In genomic region chr6:149134391-149135150, GRCm38 (mm10) we compare ENCODE assay signal across 15 mouse cellular contexts. TPM values are rescaled to one million over a fixed set of nuclear protein-coding genes. Genes with fewer than 3 reads are reported as not detected.
DNase-seq lines count a peak whose midpoint lies in the region; ATAC-seq and TF ChIP-seq lines count a peak whose summit lies in the region.
"Had no signal": no experiment of that assay in that cellular context is flagged by ENCODE, and none has a peak within 500 bp of the region (broad histone marks: within the 10 kb centered on the region; RNA-seq: fewer than 3 reads in every experiment).

No protein-coding gene starts in this region.

- no peak overlapping the region for H3K4me3 ChIP-seq in kidney, adult 2 months (ENCODE audit: insufficient read depth, low read depth, low read length)
- no peak overlapping the region for H3K4me3 ChIP-seq in G1E (ENCODE audit: low read depth, low read length)
- no peak overlapping the region for H3K4me3 ChIP-seq in limb, embryonic 14.5 days (replicated peaks; ENCODE audit: low read length)
- H3K4me3 ChIP-seq: embryonic facial prominence, embryonic 15.5 days had no signal

- peak overlapping the region; percentile 82 for H3K27ac ChIP-seq in kidney, adult 2 months (ENCODE audit: insufficient read depth, low read depth, low read length)
- no peak overlapping the region for H3K27ac ChIP-seq in limb, embryonic 14.5 days (replicated peaks; ENCODE audit: low read depth, low read length)
- H3K27ac ChIP-seq: embryonic facial prominence, embryonic 15.5 days had no signal

- intact Hi-C loops in left cerebral cortex, postnatal 4 days (cut with DNase I) = loop anchor here (10.0 kb wide), 1 partner anchor 240 kb away; no protein-coding TSS in a partner anchor

- 0 out of 2 replicates have a peak overlapping the region, but pooled peaks have one; percentile 16 for H3K9ac ChIP-seq in limb, embryonic 14.5 days (ENCODE audit: low read depth, low read length, severe bottlenecking)
- H3K9ac ChIP-seq: embryonic facial prominence, embryonic 15.5 days had no signal

- peak; percentile 16; the same call in 1 of the 2 replicates for ATAC-seq in G1E (ENCODE audit: extremely low read depth, insufficient number of reproducible peaks, low FRiP score, poor library complexity, severe bottlenecking)
- ATAC-seq in Patski = peak; percentile 31
- peak; percentile 54; the same call in 1 of the 2 replicates for ATAC-seq in limb, embryonic 14.5 days (ENCODE audit: low FRiP score, low read depth)

- DNase-seq in kidney, adult 2 months = peak; percentile 24
- DNase-seq in kidney, postnatal 25 days = no peak
- DNase-seq in G1E (ENCODE audit: low spot score) (no peak), Patski (ENCODE audit: low read depth, low spot score) (no peak)
- DNase-seq in limb, embryonic 14.5 days (ENCODE audit: low spot score) = no peak
- no peak for DNase-seq in left cerebral cortex, postnatal 4 days
- no peak for DNase-seq in left cerebral cortex, adult 9 months (ENCODE audit: low spot score in 2 of 2)
- DNase-seq: cerebellum, postnatal 14 days; kidney, adult 8-10 months; lung, adult 18-20 months; thymus, adult 18-20 months had no signal

- CTCF ChIA-PET in Patski (lab: Charles Lee) = no interaction called here

- POLR2A ChIA-PET in Patski (lab: Charles Lee) = interaction anchor here (0.7 kb wide), 1 partner anchor 66 kb away, joined by 7 read pairs; no protein-coding TSS in a partner anchor

- no peaks in the 10 kb centered on the region for H3K36me3 ChIP-seq in kidney, adult 2 months (ENCODE audit: control insufficient read depth, insufficient read depth, low read length)
- no peaks in the 10 kb centered on the region for H3K36me3 ChIP-seq in G1E (replicated peaks)
- no peaks in the 10 kb centered on the region for H3K36me3 ChIP-seq in limb, embryonic 14.5 days (ENCODE audit: control insufficient read depth, insufficient read depth, low read length)
- H3K36me3 ChIP-seq: embryonic facial prominence, embryonic 15.5 days had no signal

- no peak overlapping the region for H3K4me2 ChIP-seq in limb, embryonic 14.5 days (replicated peaks; ENCODE audit: low read depth, low read length, severe bottlenecking)
- H3K4me2 ChIP-seq: embryonic facial prominence, embryonic 15.5 days had no signal

- H3K9me3 ChIP-seq in G1E (replicated peaks) = peaks cover 4% of the 10 kb centered on the region
- no peaks in the 10 kb centered on the region for H3K9me3 ChIP-seq in limb, embryonic 14.5 days (ENCODE audit: control insufficient read depth, low read length)
- H3K9me3 ChIP-seq: embryonic facial prominence, embryonic 15.5 days had no signal

- no peak for TF ChIP-seq POLR2A in kidney, adult 2 months (IDR thresholded peaks at IDR 0.05; ENCODE audit: low read depth, low read length)
- no peak for TF ChIP-seq POLR2A in limb, embryonic 14.5 days (IDR thresholded peaks at IDR 0.05; ENCODE audit: borderline replicate concordance, extremely low read depth, insufficient read depth, insufficient read length)

- WGBS in kidney, adult 2 months = 21% methylated on average over 5 of the region's 5 CpGs
- 9% methylated on average over 5 of the region's 5 CpGs for WGBS in limb, embryonic 14.5 days

- in situ Hi-C loops in Patski (cut with MboI; ENCODE audit: low pct_unique_long_range_greater_than_20kb) = no loop called here

- H3K4me1 ChIP-seq in kidney, adult 2 months (ENCODE audit: control insufficient read depth, insufficient read depth, low read length) = peaks cover 9% of the 10 kb centered on the region
- H3K4me1 ChIP-seq in G1E (ENCODE audit: insufficient read depth, low read depth, low read length) = peaks cover 66% of the 10 kb centered on the region
- peaks cover 6% of the 10 kb centered on the region for H3K4me1 ChIP-seq in limb, embryonic 14.5 days (ENCODE audit: control insufficient read depth, insufficient read depth, low read length)
- H3K4me1 ChIP-seq: embryonic facial prominence, embryonic 15.5 days had no signal

- no peak for TF ChIP-seq CTCF in kidney, adult 2 months (conservative IDR thresholded peaks at IDR 0.05; ENCODE audit: insufficient read depth, insufficient read length, low read depth, low read length)
- no peak for TF ChIP-seq CTCF in G1E (IDR thresholded peaks at IDR 0.05; ENCODE audit: low read depth, low read length)
- no peak for TF ChIP-seq CTCF in Patski (IDR thresholded peaks at IDR 0.05)

- no peaks in the 10 kb centered on the region for H3K27me3 ChIP-seq in kidney, adult 2 months (replicated peaks; ENCODE audit: control insufficient read depth, insufficient read depth, low read length)
- H3K27me3 ChIP-seq in G1E (ENCODE audit: insufficient read depth, low read length) (no peaks in the 10 kb centered on the region), Patski (no peaks in the 10 kb centered on the region)
- H3K27me3 ChIP-seq in limb, embryonic 14.5 days (ENCODE audit: control insufficient read depth, insufficient read depth, low read length) = no peaks in the 10 kb centered on the region
- H3K27me3 ChIP-seq: embryonic facial prominence, embryonic 15.5 days; megakaryocyte, embryonic 14.5 days had no signal

RNA-seq across cellular contexts. Expression of gene Gm10203, which starts 4.6 kb away (rescaled TPM):
- polyA plus RNA-seq in kidney, adult 2 months (2012; rRNA removed) = not detected in 2 replicates
- total RNA-seq in G1E (2014; fragmentation: Nextera tagmentation) (not detected in 2 replicates), G1E (2017) (not detected in 2 replicates)
- polyA plus RNA-seq in G1E (2012) (not detected in 2 replicates), Patski (2021) (not detected)
- polyA plus RNA-seq in limb, embryonic 14.5 days (2012; rRNA removed) = not detected in 2 replicates
- polyA plus RNA-seq in limb, embryonic 14.5 days (2014; fragmentation: Nextera tagmentation; extraction: Ambion mirVana) = not detected in 2 replicates
- total RNA-seq in left cerebral cortex, postnatal 4 days (2021) = not detected
- polyA plus RNA-seq: brain, embryonic 14.5 days; embryonic facial prominence, embryonic 15.5 days; heart, postnatal 0 days had no signal

RNA-seq across cellular contexts. Expression of gene Etfbkmt, which starts 5.1 kb away (rescaled TPM):
- polyA plus RNA-seq in kidney, adult 2 months (2012; rRNA removed) = 12.5 and 16.1 TPM in 2 replicates
- total RNA-seq in G1E (2014; fragmentation: Nextera tagmentation) (85.6 and 101 TPM in 2 replicates), G1E (2017) (62.7 and 75.4 TPM in 2 replicates)
- polyA plus RNA-seq in G1E (2012) (1.8 and 2.7 TPM in 2 replicates), Patski (2021) (13.5 TPM)
- 13.5 and 15.0 TPM in 2 replicates for polyA plus RNA-seq in limb, embryonic 14.5 days (2012; rRNA removed)
- polyA plus RNA-seq in limb, embryonic 14.5 days (2014; fragmentation: Nextera tagmentation; extraction: Ambion mirVana) = 10.4 and 12.1 TPM in 2 replicates
- total RNA-seq in left cerebral cortex, postnatal 4 days (2021) = 1 to 10 TPM; 3.7 to 4.3 TPM

RNA-seq across cellular contexts. Expression of gene Dennd5b, which starts 33.1 kb away (rescaled TPM):
- polyA plus RNA-seq in kidney, adult 2 months (2012; rRNA removed) = 6.4 and 6.9 TPM in 2 replicates
- total RNA-seq in G1E (2014; fragmentation: Nextera tagmentation) (not detected in 2 replicates), G1E (2017) (0.27 and 0.29 TPM in 2 replicates)
- polyA plus RNA-seq in G1E (2012) (not detected in 2 replicates), Patski (2021) (6.4 TPM)
- 4.7 and 4.8 TPM in 2 replicates for polyA plus RNA-seq in limb, embryonic 14.5 days (2012; rRNA removed)
- polyA plus RNA-seq in limb, embryonic 14.5 days (2014; fragmentation: Nextera tagmentation; extraction: Ambion mirVana) = 6.6 and 8.4 TPM in 2 replicates
- 10 to 100 TPM; 43.8 to 46.8 TPM for total RNA-seq in left cerebral cortex, postnatal 4 days (2021)

RNA-seq across cellular contexts. Expression of gene Amn1, which starts 53.9 kb away (rescaled TPM):
- 7.2 and 9.8 TPM in 2 replicates for polyA plus RNA-seq in kidney, adult 2 months (2012; rRNA removed)
- total RNA-seq in G1E (2014; fragmentation: Nextera tagmentation) (21.3 and 28.7 TPM in 2 replicates), G1E (2017) (16.0 and 19.2 TPM in 2 replicates)
- polyA plus RNA-seq in G1E (2012) (2.8 and 3.7 TPM in 2 replicates), Patski (2021) (21.9 TPM)
- 22.2 and 23.2 TPM in 2 replicates for polyA plus RNA-seq in limb, embryonic 14.5 days (2012; rRNA removed)
- 31.1 and 34.8 TPM in 2 replicates for polyA plus RNA-seq in limb, embryonic 14.5 days (2014; fragmentation: Nextera tagmentation; extraction: Ambion mirVana)
- total RNA-seq in left cerebral cortex, postnatal 4 days (2021) = 10 to 100 TPM; 49.2 to 51.6 TPM
